Comparison of ENCODE assay signal across 16 mouse cellular contexts in genomic region chr1:84418511-84418910, GRCm38 (mm10). TPM values are rescaled to one million over a fixed set of nuclear protein-coding genes. Genes with fewer than 3 reads are reported as not detected.
A peak's percentile ranks its signal among the peaks of the same experiment; 100 is the strongest.
DNase-seq lines count a peak whose midpoint lies in the region; ATAC-seq lines count a peak whose summit lies in the region.
"Had no signal": no experiment of that assay in that cellular context is flagged by ENCODE, and none has a peak within 500 bp of the region (broad histone marks: within the 10 kb centered on the region; RNA-seq: fewer than 3 reads in every experiment).

No protein-coding gene starts in this region.

- H3K27me3 ChIP-seq in hindbrain, embryonic 10.5 days (ENCODE audit: insufficient read depth, poor library complexity, severe bottlenecking): no peaks in the 10 kb centered on the region
- no peaks in the 10 kb centered on the region for H3K27me3 ChIP-seq in hindbrain, embryonic 14.5 days (ENCODE audit: control insufficient read depth, insufficient read depth, low read length)
- H3K27me3 ChIP-seq in neural tube, embryonic 11.5 days (ENCODE audit: control insufficient read depth, insufficient read depth, low read length): no peaks in the 10 kb centered on the region
- no peaks in the 10 kb centered on the region for H3K27me3 ChIP-seq in forebrain, embryonic 14.5 days (replicated peaks; ENCODE audit: control insufficient read depth, insufficient read depth, low read length)
- H3K27me3 ChIP-seq in neural tube, embryonic 13.5 days: no peaks in the 10 kb centered on the region
- H3K27me3 ChIP-seq: embryonic facial prominence, embryonic 12.5 days; limb, embryonic 12.5 days had no signal

- H3K9me3 ChIP-seq in hindbrain, embryonic 10.5 days: no peaks in the 10 kb centered on the region
- H3K9me3 ChIP-seq in hindbrain, embryonic 14.5 days (ENCODE audit: control insufficient read depth, low read length): no peaks in the 10 kb centered on the region
- H3K9me3 ChIP-seq in neural tube, embryonic 11.5 days (ENCODE audit: control insufficient read depth, low read length): no peaks in the 10 kb centered on the region
- H3K9me3 ChIP-seq in forebrain, embryonic 14.5 days (replicated peaks; ENCODE audit: control insufficient read depth, low read length): no peaks in the 10 kb centered on the region
- H3K9me3 ChIP-seq in neural tube, embryonic 13.5 days: no peaks in the 10 kb centered on the region
- H3K9me3 ChIP-seq: embryonic facial prominence, embryonic 12.5 days; limb, embryonic 12.5 days had no signal

- H3K27ac ChIP-seq in hindbrain, embryonic 10.5 days: no peak overlapping the region
- no peak overlapping the region for H3K27ac ChIP-seq in hindbrain, embryonic 14.5 days
- no peak overlapping the region for H3K27ac ChIP-seq in neural tube, embryonic 11.5 days (ENCODE audit: low read depth, low read length)
- no peak overlapping the region for H3K27ac ChIP-seq in forebrain, embryonic 14.5 days (ENCODE audit: low read depth, low read length)
- 0 out of 2 replicates have a peak overlapping the region, but pooled peaks have one; percentile 9 for H3K27ac ChIP-seq in neural tube, embryonic 13.5 days (replicated peaks)
- H3K27ac ChIP-seq: embryonic facial prominence, embryonic 12.5 days; limb, embryonic 12.5 days had no signal

- no peaks in the 10 kb centered on the region for H3K36me3 ChIP-seq in hindbrain, embryonic 10.5 days
- peaks cover 6% of the 10 kb centered on the region; the same call in 1 of the 2 replicates for H3K36me3 ChIP-seq in hindbrain, embryonic 14.5 days (replicated peaks; ENCODE audit: control insufficient read depth, insufficient read depth)
- no peaks in the 10 kb centered on the region for H3K36me3 ChIP-seq in neural tube, embryonic 11.5 days (ENCODE audit: control insufficient read depth, insufficient read depth, low read length)
- H3K36me3 ChIP-seq in forebrain, embryonic 14.5 days (ENCODE audit: control insufficient read depth, insufficient read depth, low read length): no peaks in the 10 kb centered on the region
- peaks cover 19% of the 10 kb centered on the region for H3K36me3 ChIP-seq in neural tube, embryonic 13.5 days
- H3K36me3 ChIP-seq: embryonic facial prominence, embryonic 12.5 days; limb, embryonic 12.5 days had no signal

- peaks cover 14% of the 10 kb centered on the region for H3K4me1 ChIP-seq in hindbrain, embryonic 10.5 days (replicated peaks)
- H3K4me1 ChIP-seq in hindbrain, embryonic 14.5 days (replicated peaks; ENCODE audit: control insufficient read depth, insufficient read depth, low read length): 0 out of 2 replicates have a peak, but pooled peaks cover 4% of the 10 kb centered on the region
- H3K4me1 ChIP-seq in neural tube, embryonic 11.5 days (ENCODE audit: control insufficient read depth, insufficient read depth, low read length): no peaks in the 10 kb centered on the region
- peaks cover 19% of the 10 kb centered on the region for H3K4me1 ChIP-seq in forebrain, embryonic 14.5 days (ENCODE audit: control insufficient read depth, insufficient read depth, low read length)
- peaks cover 8% of the 10 kb centered on the region; the same call in 1 of the 2 replicates for H3K4me1 ChIP-seq in neural tube, embryonic 13.5 days (replicated peaks)
- H3K4me1 ChIP-seq: limb, embryonic 12.5 days had no signal

- DNase-seq in hindbrain, embryonic 10.5 days (ENCODE audit: low spot score): peak; percentile 10
- no peak for DNase-seq in hindbrain, embryonic 14.5 days (ENCODE audit: low spot score)
- DNase-seq in neural tube, embryonic 11.5 days (ENCODE audit: low spot score): peak; percentile 24
- no peak for DNase-seq in neural tube, embryonic 10.5 days (ENCODE audit: extremely low spot score, low spot score)
- no peak for DNase-seq in forebrain, embryonic 14.5 days (ENCODE audit: low spot score)
- no peak for DNase-seq in ovary, postnatal 36 days (ENCODE audit: low spot score)
- DNase-seq in adrenal gland, postnatal 14 days: no peak
- DNase-seq: adrenal gland, adult 2 months; cerebellum, adult 11-12 months; heart, postnatal 4 days; lung, postnatal 10 days had no signal

- no peak overlapping the region for H3K9ac ChIP-seq in hindbrain, embryonic 14.5 days
- H3K9ac ChIP-seq in neural tube, embryonic 11.5 days (ENCODE audit: low read length): no peak overlapping the region
- no peak overlapping the region for H3K9ac ChIP-seq in forebrain, embryonic 14.5 days (ENCODE audit: low read length)
- H3K9ac ChIP-seq in neural tube, embryonic 13.5 days: no peak overlapping the region
- H3K9ac ChIP-seq: embryonic facial prominence, embryonic 12.5 days; limb, embryonic 12.5 days had no signal

- no peak overlapping the region for H3K4me2 ChIP-seq in hindbrain, embryonic 14.5 days (replicated peaks)
- H3K4me2 ChIP-seq in neural tube, embryonic 11.5 days (ENCODE audit: low read depth): no peak overlapping the region
- no peak overlapping the region for H3K4me2 ChIP-seq in forebrain, embryonic 14.5 days (ENCODE audit: low read length)
- no peak overlapping the region for H3K4me2 ChIP-seq in neural tube, embryonic 13.5 days
- H3K4me2 ChIP-seq: embryonic facial prominence, embryonic 12.5 days; limb, embryonic 12.5 days had no signal

- ATAC-seq in hindbrain, embryonic 14.5 days (ENCODE audit: low FRiP score): no peak
- no peak for ATAC-seq in neural tube, embryonic 11.5 days (ENCODE audit: insufficient read depth, low FRiP score, low TSS enrichment)
- ATAC-seq in forebrain, embryonic 14.5 days: peak; percentile 18; the same call in 1 of the 2 replicates
- no peak for ATAC-seq in neural tube, embryonic 13.5 days (ENCODE audit: low read depth)
- ATAC-seq: intestine, postnatal 0 days had no signal

- no peak overlapping the region for H3K4me3 ChIP-seq in hindbrain, embryonic 10.5 days
- no peak overlapping the region for H3K4me3 ChIP-seq in hindbrain, embryonic 14.5 days (replicated peaks; ENCODE audit: low read length)
- H3K4me3 ChIP-seq in neural tube, embryonic 11.5 days (ENCODE audit: low read depth, low read length): no peak overlapping the region
- no peak overlapping the region for H3K4me3 ChIP-seq in forebrain, embryonic 14.5 days (ENCODE audit: low read depth, low read length)
- no peak overlapping the region for H3K4me3 ChIP-seq in neural tube, embryonic 13.5 days
- H3K4me3 ChIP-seq: embryonic facial prominence, embryonic 12.5 days; limb, embryonic 12.5 days had no signal

- WGBS in hindbrain, embryonic 10.5 days: 58% methylated on average over 9 of the region's 9 CpGs
- WGBS in hindbrain, embryonic 14.5 days: 41% methylated on average over 9 of the region's 9 CpGs
- 56% methylated on average over 9 of the region's 9 CpGs for WGBS in neural tube, embryonic 11.5 days
- 18% methylated on average over 9 of the region's 9 CpGs for WGBS in forebrain, embryonic 14.5 days
- WGBS in neural tube, embryonic 13.5 days: 53% methylated on average over 9 of the region's 9 CpGs

RNA-seq across cellular contexts. Expression of gene Pid1, which starts 54.5 kb away (rescaled TPM):
- 15.8 and 51.7 TPM in 2 replicates for polyA plus RNA-seq in hindbrain, embryonic 10.5 days (2016; fragmentation: Nextera tagmentation; extraction: Ambion mirVana)
- polyA plus RNA-seq in hindbrain, embryonic 14.5 days (2014; fragmentation: Nextera tagmentation; extraction: Ambion mirVana): 103 TPM in 2 replicates
- 55.5 and 58.4 TPM in 2 replicates for polyA plus RNA-seq in neural tube, embryonic 11.5 days (2014; fragmentation: Nextera tagmentation; extraction: Ambion mirVana)
- polyA plus RNA-seq in forebrain, embryonic 14.5 days (2014; fragmentation: Nextera tagmentation; extraction: Ambion mirVana): 42.2 and 54.3 TPM in 2 replicates
- polyA plus RNA-seq in neural tube, embryonic 13.5 days (2015; fragmentation: Nextera tagmentation; extraction: Ambion mirVana): 133 and 143 TPM in 2 replicates
- total RNA-seq in adrenal gland, postnatal 14 days (2021): 21.6 and 32.1 TPM in 2 replicates
- total RNA-seq: MEL had no signal

Comparison
In these comparisons a context has a peak if more than half of its experiments do, and no peak if none do; other contexts are left out.
1. DNase-seq: peak in hindbrain, embryonic 10.5 days (single experiment) and neural tube, embryonic 11.5 days (single experiment); none in hindbrain, embryonic 14.5 days (single experiment), neural tube, embryonic 10.5 days (single experiment), forebrain, embryonic 14.5 days (single experiment), ovary, postnatal 36 days (single experiment) and adrenal gland, postnatal 14 days (single experiment).